Mouse (Mus musculus): ENCODE data around the gene Nanos3. TPM values are rescaled to one million over a fixed set of nuclear protein-coding genes. Genes with fewer than 3 reads are reported as not detected.

Nanos3 gene
- polyA plus RNA-seq, 1 experiment from 2014 or later = 0.89 TPM

DNA sequence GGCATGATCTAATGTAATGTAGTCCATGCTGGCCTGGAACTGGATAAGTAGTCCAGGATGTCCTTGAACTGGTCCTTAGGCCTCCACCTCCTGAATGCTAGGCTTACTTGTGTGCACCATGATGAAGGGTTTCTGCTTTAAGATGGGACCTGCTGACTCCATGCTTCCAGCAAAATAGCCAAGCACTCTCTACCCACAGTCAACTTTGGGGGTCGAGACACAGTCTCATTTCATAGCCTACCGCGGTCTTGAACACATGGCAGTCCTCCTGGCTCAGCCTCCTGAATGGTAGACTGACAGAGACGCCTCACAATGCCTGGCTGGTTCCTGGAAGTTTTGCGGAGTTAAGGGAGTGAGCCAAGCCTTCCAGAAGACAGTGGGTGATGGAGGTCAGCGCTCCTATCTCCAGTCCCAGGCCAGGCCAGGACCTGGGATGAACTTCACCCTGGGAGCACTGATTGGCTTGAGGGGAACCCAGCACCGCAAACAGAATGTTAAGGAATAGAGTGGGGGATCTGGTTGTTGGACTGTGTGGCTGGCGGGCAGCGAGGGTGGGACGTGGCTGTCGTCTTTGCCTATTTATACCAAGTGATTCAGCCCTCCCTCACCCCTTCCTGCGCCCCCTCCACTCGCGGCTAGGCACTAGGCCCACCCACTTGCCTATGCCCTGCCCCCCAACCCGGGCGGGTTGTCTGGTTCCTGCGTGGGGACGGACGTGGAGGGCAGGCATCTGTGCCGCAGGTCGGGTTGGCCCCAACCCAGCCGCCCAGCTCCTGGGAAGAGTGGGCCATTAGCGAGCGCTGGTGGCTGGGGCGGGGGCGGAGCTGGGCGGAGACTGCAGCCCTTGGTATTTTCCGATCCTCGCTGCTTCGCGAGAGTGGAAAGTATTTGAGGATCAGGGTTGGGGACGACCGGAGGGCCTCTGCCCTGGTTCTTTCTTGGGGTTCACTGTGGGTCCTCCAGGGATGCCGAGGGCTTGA is 18.2 kb upstream of the Nanos3 start:
- WGBS = 10% methylated on average over 34 of the region's 34 CpGs
- H3K9ac ChIP-seq (ENCODE audit: low read depth, low read length) = peak overlapping the region; percentile 89
- peaks cover 3% of the 10 kb centered on the region; the same call in 1 of the 2 replicates for H3K36me3 ChIP-seq (ENCODE audit: control insufficient read depth, insufficient read depth, low read length)
- peak; percentile 45 for ATAC-seq
- peak overlapping the region; percentile 95 for H3K27ac ChIP-seq (ENCODE audit: low read length)
- H3K9me3 ChIP-seq (ENCODE audit: control insufficient read depth, low read length) = no peaks in the 10 kb centered on the region
- H3K4me1 ChIP-seq (ENCODE audit: control insufficient read depth, insufficient read depth, low read length) = peaks cover 62% of the 10 kb centered on the region
- H3K4me2 ChIP-seq (ENCODE audit: low read depth, low read length) = peak overlapping the region; percentile 94
- H3K4me3 ChIP-seq (ENCODE audit: low read length) = peak overlapping the region; percentile 73
- no peaks in the 10 kb centered on the region for H3K27me3 ChIP-seq (replicated peaks; ENCODE audit: control insufficient read depth, insufficient read depth, low read length)

GRCm38 (mm10) chr8:84202466-84202865 is 17.4 kb upstream of the Nanos3 start:
- Histone ChIP-seq H3K36me3 (ENCODE audit: control insufficient read depth, insufficient read depth, low read length) (peaks cover 3% of the 10 kb centered on the region; the same call in 1 of the 2 replicates), H3K27ac (ENCODE audit: low read length) (peak overlapping the region; percentile 95), H3K9ac (ENCODE audit: low read depth, low read length) (peak overlapping the region; percentile 89), H3K27me3 (replicated peaks; ENCODE audit: control insufficient read depth, insufficient read depth, low read length) (no peaks in the 10 kb centered on the region), H3K4me1 (ENCODE audit: control insufficient read depth, insufficient read depth, low read length) (peaks cover 63% of the 10 kb centered on the region), H3K9me3 (ENCODE audit: control insufficient read depth, low read length) (no peaks in the 10 kb centered on the region), H3K4me2 (ENCODE audit: low read depth, low read length) (peak overlapping the region; percentile 94), H3K4me3 (ENCODE audit: low read length) (peak overlapping the region; percentile 73)
- ATAC-seq = no peak
- 80% methylated on average over 9 of the region's 9 CpGs for WGBS

DNA sequence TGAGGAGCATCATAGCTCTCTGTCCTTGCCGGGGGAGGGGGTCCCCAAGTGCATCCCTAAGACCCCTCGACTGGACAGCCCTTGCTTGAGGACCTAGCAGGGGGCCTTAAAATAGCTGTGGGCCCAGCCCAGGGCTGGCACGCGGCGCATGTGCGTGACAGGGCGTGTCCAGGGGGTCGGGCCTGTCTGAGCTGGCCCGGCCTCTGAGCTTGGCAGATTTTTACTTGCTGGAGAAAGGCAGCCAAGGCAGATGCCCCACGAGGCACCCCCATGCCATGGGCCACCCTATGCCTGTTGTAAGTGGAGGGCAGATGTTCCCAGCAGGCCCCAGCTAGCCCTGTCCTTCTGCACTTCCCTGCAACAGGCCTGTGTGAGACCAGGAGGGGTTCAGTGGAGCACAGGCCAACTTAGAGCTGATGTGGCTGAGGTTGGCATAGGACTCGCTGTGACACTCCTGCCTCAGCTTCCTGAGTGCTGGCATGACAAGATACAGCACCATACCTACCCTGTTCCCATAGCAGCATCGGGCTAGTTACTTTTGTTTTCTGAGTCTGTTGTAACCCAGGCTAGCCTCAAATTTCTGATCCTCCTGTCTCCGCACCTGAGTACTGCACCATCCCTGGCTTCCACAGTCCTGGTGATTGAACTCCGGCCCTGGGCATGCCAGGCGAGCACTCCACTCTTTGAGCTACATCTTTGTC is 16.7 kb upstream of the Nanos3 start:
- H3K4me3 ChIP-seq (ENCODE audit: low read length) = peak overlapping the region; percentile 73
- H3K9ac ChIP-seq (ENCODE audit: low read depth, low read length) = peak overlapping the region; percentile 89
- H3K4me2 ChIP-seq (ENCODE audit: low read depth, low read length) = peak overlapping the region; percentile 94
- H3K36me3 ChIP-seq (ENCODE audit: control insufficient read depth, insufficient read depth, low read length) = peaks cover 1% of the 10 kb centered on the region; the same call in 1 of the 2 replicates
- peak overlapping the region; percentile 95 for H3K27ac ChIP-seq (ENCODE audit: low read length)
- H3K9me3 ChIP-seq (ENCODE audit: control insufficient read depth, low read length) = no peaks in the 10 kb centered on the region
- WGBS = 43% methylated on average over 15 of the region's 15 CpGs
- peaks cover 59% of the 10 kb centered on the region for H3K4me1 ChIP-seq (ENCODE audit: control insufficient read depth, insufficient read depth, low read length)
- peak; percentile 4; the same call in 1 of the 2 replicates for ATAC-seq
- no peaks in the 10 kb centered on the region for H3K27me3 ChIP-seq (replicated peaks; ENCODE audit: control insufficient read depth, insufficient read depth, low read length)

- Histone ChIP-seq H3K4me1 (ENCODE audit: control insufficient read depth, insufficient read depth, low read length) (peaks cover 59% of the 10 kb centered on the region), H3K27me3 (replicated peaks; ENCODE audit: control insufficient read depth, insufficient read depth, low read length) (no peaks in the 10 kb centered on the region), H3K9ac (ENCODE audit: low read depth, low read length) (peak overlapping the region; percentile 89), H3K36me3 (ENCODE audit: control insufficient read depth, insufficient read depth, low read length) (no peaks in the 10 kb centered on the region), H3K4me3 (ENCODE audit: low read length) (peak overlapping the region; percentile 73), H3K9me3 (ENCODE audit: control insufficient read depth, low read length) (no peaks in the 10 kb centered on the region), H3K27ac (ENCODE audit: low read length) (peak overlapping the region; percentile 95), H3K4me2 (ENCODE audit: low read depth, low read length) (peak overlapping the region; percentile 94)
- WGBS = 5% methylated on average over 40 of the region's 70 CpGs
- ATAC-seq = peak; percentile 24
Measured at GRCm38 (mm10) chr8:84200652-84201544, 15.9 kb upstream of the Nanos3 start.

GRCm38 (mm10) chr8:84200126-84200555 is 15.1 kb upstream of the Nanos3 start:
- 21% methylated on average over 8 of the region's 8 CpGs for WGBS

DNA sequence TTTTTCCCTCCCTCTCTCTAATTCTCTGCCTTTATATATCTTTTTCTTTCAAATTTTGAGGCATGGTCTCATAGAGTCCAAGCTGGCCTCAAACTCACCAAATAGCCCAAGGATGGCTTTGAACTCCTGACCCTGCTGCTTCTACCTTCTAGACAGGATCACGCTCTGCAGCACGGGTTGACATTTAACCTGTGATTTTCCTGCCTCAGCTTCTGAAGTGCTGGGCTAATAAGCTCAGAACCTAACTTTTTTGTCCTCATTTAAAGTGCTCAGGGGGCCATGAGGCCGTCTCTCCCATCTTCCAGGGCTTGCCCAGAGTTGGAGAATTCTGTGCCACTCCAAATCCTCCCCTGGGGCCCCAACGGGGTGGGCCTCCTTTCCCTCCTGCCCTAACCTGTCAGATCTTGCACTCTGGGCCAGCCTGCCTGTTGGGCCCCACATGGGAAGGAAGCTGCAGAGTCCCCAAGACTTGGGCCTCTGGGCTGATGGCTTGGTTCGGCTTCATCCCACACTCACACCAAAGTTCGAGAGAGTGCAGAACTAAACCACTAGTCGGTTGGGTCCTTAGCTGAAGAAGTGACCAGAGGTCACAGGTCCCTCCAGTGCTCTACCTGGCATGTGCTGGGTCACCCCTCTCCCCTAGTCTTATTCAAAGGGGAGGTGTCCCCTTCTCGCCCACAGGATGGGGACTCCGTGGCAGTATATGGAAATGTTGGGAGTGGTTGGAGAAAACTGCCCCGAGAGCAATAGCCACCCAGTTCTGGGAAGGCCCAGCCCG is 14.5 kb upstream of the Nanos3 start:
- Histone ChIP-seq H3K4me1 (ENCODE audit: control insufficient read depth, insufficient read depth, low read length) (peaks cover 59% of the 10 kb centered on the region), H3K27ac (ENCODE audit: low read length) (peak overlapping the region; percentile 91), H3K36me3 (ENCODE audit: control insufficient read depth, insufficient read depth, low read length) (no peaks in the 10 kb centered on the region), H3K4me3 (ENCODE audit: low read length) (no peak overlapping the region), H3K4me2 (ENCODE audit: low read depth, low read length) (peak overlapping the region; percentile 94; the same call in 1 of the 2 replicates), H3K9me3 (ENCODE audit: control insufficient read depth, low read length) (no peaks in the 10 kb centered on the region), H3K27me3 (replicated peaks; ENCODE audit: control insufficient read depth, insufficient read depth, low read length) (no peaks in the 10 kb centered on the region), H3K9ac (ENCODE audit: low read depth, low read length) (peak overlapping the region; percentile 89)
- no peak for ATAC-seq
- 53% methylated on average over 11 of the region's 11 CpGs for WGBS

More at GRCm38 (mm10) chr8:84200126-84200555, 15.1 kb upstream of the Nanos3 start:
- H3K27ac ChIP-seq (ENCODE audit: low read length) = peak overlapping the region; percentile 91
- H3K27me3 ChIP-seq (replicated peaks; ENCODE audit: control insufficient read depth, insufficient read depth, low read length) = no peaks in the 10 kb centered on the region
- H3K4me2 ChIP-seq (ENCODE audit: low read depth, low read length) = peak overlapping the region; percentile 94
- H3K9ac ChIP-seq (ENCODE audit: low read depth, low read length) = peak overlapping the region; percentile 89
- no peak for ATAC-seq
- H3K9me3 ChIP-seq (ENCODE audit: control insufficient read depth, low read length) = no peaks in the 10 kb centered on the region
- no peaks in the 10 kb centered on the region for H3K36me3 ChIP-seq (ENCODE audit: control insufficient read depth, insufficient read depth, low read length)
- H3K4me1 ChIP-seq (ENCODE audit: control insufficient read depth, insufficient read depth, low read length) = peaks cover 59% of the 10 kb centered on the region
- H3K4me3 ChIP-seq (ENCODE audit: low read length) = peak overlapping the region; percentile 73

GRCm38 (mm10) chr8:84198871-84199270 is 13.9 kb upstream of the Nanos3 start:
- Histone ChIP-seq H3K9ac (ENCODE audit: low read depth, low read length) (peak overlapping the region; percentile 68), H3K9me3 (ENCODE audit: control insufficient read depth, low read length) (no peaks in the 10 kb centered on the region), H3K27me3 (replicated peaks; ENCODE audit: control insufficient read depth, insufficient read depth, low read length) (no peaks in the 10 kb centered on the region), H3K4me3 (ENCODE audit: low read length) (peak overlapping the region; percentile 50; the same call in 1 of the 2 replicates), H3K27ac (ENCODE audit: low read length) (peak overlapping the region; percentile 91), H3K4me1 (ENCODE audit: control insufficient read depth, insufficient read depth, low read length) (peaks cover 56% of the 10 kb centered on the region), H3K36me3 (ENCODE audit: control insufficient read depth, insufficient read depth, low read length) (no peaks in the 10 kb centered on the region), H3K4me2 (ENCODE audit: low read depth, low read length) (peak overlapping the region; percentile 78; the same call in 1 of the 2 replicates)
- WGBS = 21% methylated on average over 4 of the region's 4 CpGs
- no peak for ATAC-seq
